ENCODE assay signal across 14 mouse cellular contexts in genomic region chr10:119684377-119684826, GRCm38 (mm10).
DNase-seq lines count a peak whose midpoint lies in the region; ATAC-seq and TF ChIP-seq lines count a peak whose summit lies in the region.
"Had no signal": no experiment of that assay in that cellular context is flagged by ENCODE, and none has a peak within 500 bp of the region (broad histone marks: within the 10 kb centered on the region; RNA-seq: fewer than 3 reads in every experiment).

No protein-coding gene starts in this region.

- whole genome bisulfite sequencing in embryonic facial prominence, embryonic 10.5 days, result 68% methylated on average over 3 of the region's 3 CpGs
- 44% methylated on average over 3 of the region's 3 CpGs for WGBS in hindbrain, embryonic 10.5 days
- WGBS in midbrain, embryonic 15.5 days, result 26% methylated on average over 3 of the region's 3 CpGs
- 57% methylated on average over 3 of the region's 3 CpGs for WGBS in kidney, adult 2 months

- peak; percentile 37; the same call in 1 of the 2 replicates for ATAC-seq in midbrain, embryonic 15.5 days (replicated peaks)
- ATAC-seq: inflammation-experienced regulatory T-cells, adult 6 months had no signal

- TF ChIP-seq POLR2A in kidney, adult 2 months (IDR thresholded peaks at IDR 0.05; ENCODE audit: low read depth, low read length), result no peak

- H3K9ac ChIP-seq in midbrain, embryonic 15.5 days, result no peak overlapping the region
- H3K9ac ChIP-seq: limb, embryonic 12.5 days had no signal

- H3K9me3 ChIP-seq in embryonic facial prominence, embryonic 10.5 days, result no peaks in the 10 kb centered on the region
- no peaks in the 10 kb centered on the region for H3K9me3 ChIP-seq in hindbrain, embryonic 10.5 days
- no peaks in the 10 kb centered on the region for H3K9me3 ChIP-seq in midbrain, embryonic 15.5 days
- H3K9me3 ChIP-seq: limb, embryonic 12.5 days had no signal

- 0 out of 2 replicates have a peak overlapping the region, but pooled peaks have one; percentile 59 for H3K27ac ChIP-seq in embryonic facial prominence, embryonic 10.5 days (replicated peaks)
- H3K27ac ChIP-seq in hindbrain, embryonic 10.5 days, result peak overlapping the region; percentile 77
- no peak overlapping the region for H3K27ac ChIP-seq in midbrain, embryonic 15.5 days
- H3K27ac ChIP-seq in kidney, adult 2 months (ENCODE audit: insufficient read depth, low read depth, low read length), result no peak overlapping the region
- H3K27ac ChIP-seq: layer of hippocampus, adult 2 months; limb, embryonic 12.5 days had no signal

- no peaks in the 10 kb centered on the region for H3K36me3 ChIP-seq in embryonic facial prominence, embryonic 10.5 days (replicated peaks)
- H3K36me3 ChIP-seq in hindbrain, embryonic 10.5 days, result no peaks in the 10 kb centered on the region
- H3K36me3 ChIP-seq in midbrain, embryonic 15.5 days (replicated peaks), result no peaks in the 10 kb centered on the region
- no peaks in the 10 kb centered on the region for H3K36me3 ChIP-seq in kidney, adult 2 months (ENCODE audit: control insufficient read depth, insufficient read depth, low read length)
- H3K36me3 ChIP-seq: limb, embryonic 12.5 days had no signal

- DNase-seq in Muller cell, postnatal 12 days (ENCODE audit: inconsistent ontology term), result peak; percentile 74
- DNase-seq in embryonic facial prominence, embryonic 10.5 days (ENCODE audit: low spot score), result no peak
- DNase-seq in hindbrain, embryonic 10.5 days (ENCODE audit: low spot score), result peak; percentile 21
- DNase-seq in adrenal gland, adult 2 months, result no peak
- DNase-seq in c-Kit-positive CD71-positive TER-119-positive erythroid progenitor cells, embryonic 14.5 days (ENCODE audit: low spot score), result no peak
- DNase-seq in kidney, adult 2 months, result no peak
- DNase-seq: embryo, embryonic 11 days; lung, adult 2 months; thymus, postnatal 36 days had no signal

- TF ChIP-seq CTCF in kidney, adult 2 months (conservative IDR thresholded peaks at IDR 0.05; ENCODE audit: insufficient read depth, insufficient read length, low read depth, low read length), result no peak

- H3K4me1 ChIP-seq in embryonic facial prominence, embryonic 10.5 days, result peaks cover 40% of the 10 kb centered on the region
- H3K4me1 ChIP-seq in hindbrain, embryonic 10.5 days (replicated peaks), result peaks cover 49% of the 10 kb centered on the region
- peaks cover 9% of the 10 kb centered on the region for H3K4me1 ChIP-seq in midbrain, embryonic 15.5 days
- peaks cover 3% of the 10 kb centered on the region; the same call in 1 of the 2 replicates for H3K4me1 ChIP-seq in kidney, adult 2 months (ENCODE audit: control insufficient read depth, insufficient read depth, low read length)

- H3K4me3 ChIP-seq in embryonic facial prominence, embryonic 10.5 days, result no peak overlapping the region
- H3K4me3 ChIP-seq in hindbrain, embryonic 10.5 days, result no peak overlapping the region
- H3K4me3 ChIP-seq in midbrain, embryonic 15.5 days, result no peak overlapping the region
- no peak overlapping the region for H3K4me3 ChIP-seq in kidney, adult 2 months (ENCODE audit: insufficient read depth, low read depth, low read length)
- H3K4me3 ChIP-seq: layer of hippocampus, adult 2 months; limb, embryonic 12.5 days had no signal

- no peaks in the 10 kb centered on the region for H3K27me3 ChIP-seq in embryonic facial prominence, embryonic 10.5 days (replicated peaks; ENCODE audit: low read depth, poor library complexity, severe bottlenecking)
- no peaks in the 10 kb centered on the region for H3K27me3 ChIP-seq in hindbrain, embryonic 10.5 days (ENCODE audit: insufficient read depth, poor library complexity, severe bottlenecking)
- no peaks in the 10 kb centered on the region for H3K27me3 ChIP-seq in midbrain, embryonic 15.5 days (replicated peaks)
- H3K27me3 ChIP-seq in kidney, adult 2 months (replicated peaks; ENCODE audit: control insufficient read depth, insufficient read depth, low read length), result no peaks in the 10 kb centered on the region
- H3K27me3 ChIP-seq: limb, embryonic 12.5 days had no signal

- H3K4me2 ChIP-seq in midbrain, embryonic 15.5 days, result no peak overlapping the region
- H3K4me2 ChIP-seq: heart, embryonic 11.5 days; limb, embryonic 12.5 days had no signal

Comparison
In these comparisons a context has a peak if more than half of its experiments do, and no peak if none do; other contexts are left out.
1. DNase-seq: peak in Muller cell, postnatal 12 days (single experiment) and hindbrain, embryonic 10.5 days (single experiment); none in embryonic facial prominence, embryonic 10.5 days (single experiment), adrenal gland, adult 2 months (single experiment), c-Kit-positive CD71-positive TER-119-positive erythroid progenitor cells, embryonic 14.5 days (single experiment) and kidney, adult 2 months (single experiment).
2. H3K27ac ChIP-seq: peak in embryonic facial prominence, embryonic 10.5 days (single experiment) and hindbrain, embryonic 10.5 days (single experiment); none in midbrain, embryonic 15.5 days (single experiment) and kidney, adult 2 months (single experiment).